Mouse (Mus musculus) kidney, adult 9 months (tissue): ENCODE results near the gene Samd14.
"Not testable (repeated sequence)": the region's sequence is repeated elsewhere in the genome, so short reads cannot be mapped to it uniquely, and the experiment has no call there.

Experiments
- DNase-seq: peaks from one replicate; pipeline ENCODE4 v3.0.0; 2022

Gene Samd14

GRCm38 (mm10) chr11:95006525-95007219 lies 3.0 kb upstream of the Samd14 start:
- peak; percentile 80 for DNase-seq

- DNase-seq: no peak
Measured at GRCm38 (mm10) chr11:95007418-95007817, 2.3 kb upstream of the Samd14 start.

- DNase-seq: no peak
Measured at GRCm38 (mm10) chr11:95008661-95009628, 734 bp upstream of the Samd14 start.

GRCm38 (mm10) chr11:95010141-95010739 lies 561 bp downstream of the Samd14 start:
- DNase-seq: no peak

- DNase-seq: not testable (repeated sequence)
Measured at GRCm38 (mm10) chr11:95010841-95011403, 1.2 kb downstream of the Samd14 start.

GRCm38 (mm10) chr11:95011416-95011815 lies 1.7 kb downstream of the Samd14 start:
- DNase-seq: no peak

- DNase-seq: no peak
Measured at GRCm38 (mm10) chr11:95012075-95012474, 2.4 kb downstream of the Samd14 start.

GRCm38 (mm10) chr11:95012487-95012886 lies 2.8 kb downstream of the Samd14 start:
- DNase-seq: no peak

- no peak for DNase-seq
Measured at GRCm38 (mm10) chr11:95015484-95015883, 5.8 kb downstream of the Samd14 start.

GRCm38 (mm10) chr11:95022237-95022992 lies 12.7 kb downstream of the Samd14 start:
- no peak for DNase-seq

- no peak for DNase-seq
Measured at GRCm38 (mm10) chr11:95023481-95023880, 13.8 kb downstream of the Samd14 start.

GRCm38 (mm10) chr11:95024439-95025184 lies 14.9 kb downstream of the Samd14 start:
- peak; percentile 72 for DNase-seq

GRCm38 (mm10) chr11:95025227-95026012 lies 15.7 kb downstream of the Samd14 start:
- DNase-seq: no peak

GRCm38 (mm10) chr11:95026090-95026542 lies 16.4 kb downstream of the Samd14 start:
- no peak for DNase-seq

GRCm38 (mm10) chr11:95026849-95027248 lies 17.2 kb downstream of the Samd14 start:
- DNase-seq: no peak

GRCm38 (mm10) chr11:95027850-95028470 lies 18.3 kb downstream of the Samd14 start:
- DNase-seq: no peak

- peak; percentile 73 for DNase-seq
Measured at GRCm38 (mm10) chr11:95032945-95033344, 23.3 kb downstream of the Samd14 start.

- DNase-seq: no peak
Measured at GRCm38 (mm10) chr11:95033617-95034016, 23.9 kb downstream of the Samd14 start.

- DNase-seq: no peak
Measured at GRCm38 (mm10) chr11:95034902-95035301, 25.2 kb downstream of the Samd14 start.

- no peak for DNase-seq
Measured at GRCm38 (mm10) chr11:95036521-95036920, 26.8 kb downstream of the Samd14 start.
